Mouse (Mus musculus) neutrophil, adult 5-6 weeks (primary cell): Measurements from ENCODE around the gene Phgr1. TPM values are rescaled to one million over a fixed set of nuclear protein-coding genes. Genes with fewer than 3 reads are reported as not detected.
A peak's percentile ranks its signal among the peaks of the same experiment; 100 is the strongest.

ENCODE experiments used
- ATAC-seq: fragments of 151-379, 151-347 bp; 2 replicates; pipeline ENCODE4 v1.8.0; 2017; ENCODE audit warnings: mild to moderate bottlenecking, moderate TSS enrichment; ENCODE audit not compliant: insufficient number of reproducible peaks, poor library complexity, low FRiP score, severe bottlenecking; ENCODE audit errors: extremely low read depth
- total RNA-seq: library from RNA; stranded (forward); fragments of 200-1000 nt; gene quantifications from 2 replicates; pipeline ENCODE4 v1.2.3, GENCODE M21; 2017

Phgr1 gene
- total RNA-seq, 1 experiment from 2014 or later, result not detected

DNA sequence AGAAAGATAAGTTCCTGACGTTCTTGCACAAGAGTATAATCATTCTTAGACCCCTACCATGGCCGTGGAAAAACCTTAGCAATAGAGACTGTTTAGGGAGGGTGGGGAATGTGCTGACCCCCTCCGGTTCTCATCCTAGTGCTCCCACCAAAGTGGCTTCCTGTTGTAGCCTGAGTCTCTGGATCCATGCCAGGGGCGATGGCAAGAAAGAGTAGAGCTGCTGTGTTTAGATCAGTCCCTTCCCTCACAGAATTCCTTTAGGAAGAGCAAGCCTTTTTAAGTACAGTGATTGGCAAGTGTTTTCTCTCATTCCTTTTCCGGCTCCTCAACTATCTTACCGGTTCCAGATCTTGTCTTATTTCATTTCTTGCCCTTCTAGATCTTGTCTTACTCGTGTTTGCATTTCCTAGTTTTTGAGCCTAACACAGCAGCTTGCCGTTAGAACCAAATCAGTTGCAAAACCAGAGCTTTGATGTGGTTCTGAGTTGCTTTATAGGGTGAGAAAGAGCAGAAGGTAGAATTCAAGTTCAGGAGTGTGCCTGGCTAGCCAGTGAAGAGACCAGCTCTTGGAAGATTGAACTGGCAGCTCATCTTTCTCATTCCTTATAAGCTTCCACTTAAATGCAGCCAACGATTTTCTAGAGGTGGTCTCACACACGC lies 25.1 kb upstream of the Phgr1 start:
- ATAC-seq, result no peak

DNA sequence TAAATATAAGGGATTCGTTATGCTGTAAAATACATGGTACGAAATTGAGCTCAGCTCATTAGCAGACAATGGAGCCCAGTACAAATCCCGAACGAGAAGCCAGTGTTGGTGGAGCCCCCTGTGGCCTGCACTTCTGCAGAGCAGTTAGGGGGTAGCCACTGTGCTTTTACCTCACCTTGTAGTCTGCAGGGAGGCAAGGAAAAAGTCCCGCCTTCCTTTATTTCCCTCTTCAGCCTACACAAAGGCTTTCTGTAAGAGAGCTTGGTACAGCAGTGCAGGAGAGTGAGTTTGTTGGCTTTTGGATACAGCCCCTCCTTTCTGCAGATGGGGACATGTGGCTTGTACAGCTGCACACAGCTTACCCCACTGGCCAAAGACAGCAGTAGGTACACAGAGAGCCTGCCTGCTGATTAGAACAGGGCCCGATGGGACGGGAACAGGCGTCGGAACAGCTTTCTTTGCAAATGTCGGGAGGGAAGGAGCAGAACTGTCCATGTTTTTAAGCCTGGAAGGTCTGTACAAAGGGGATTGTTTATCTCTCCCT lies 23.2 kb upstream of the Phgr1 start:
- ATAC-seq, result no peak

DNA sequence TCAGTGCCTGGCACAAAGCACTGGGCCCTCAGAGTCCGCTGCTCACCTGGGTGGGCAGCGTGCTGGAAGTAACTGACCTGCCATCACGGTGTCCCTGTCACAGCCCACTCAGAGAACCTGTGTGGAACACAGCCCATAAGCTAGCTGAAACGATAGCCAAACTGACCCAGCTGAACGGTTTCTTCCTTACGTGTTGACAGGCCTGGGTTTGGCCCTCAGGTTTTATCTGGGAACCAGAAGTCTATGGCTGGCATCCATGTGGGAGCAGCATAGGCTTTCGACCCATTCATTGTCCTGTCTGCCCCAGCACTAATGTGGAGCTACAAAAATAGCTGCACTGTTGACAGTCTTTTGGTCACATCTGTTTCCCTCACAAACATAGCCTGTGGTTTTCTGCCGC lies 22.1 kb upstream of the Phgr1 start:
- ATAC-seq, result no peak

DNA sequence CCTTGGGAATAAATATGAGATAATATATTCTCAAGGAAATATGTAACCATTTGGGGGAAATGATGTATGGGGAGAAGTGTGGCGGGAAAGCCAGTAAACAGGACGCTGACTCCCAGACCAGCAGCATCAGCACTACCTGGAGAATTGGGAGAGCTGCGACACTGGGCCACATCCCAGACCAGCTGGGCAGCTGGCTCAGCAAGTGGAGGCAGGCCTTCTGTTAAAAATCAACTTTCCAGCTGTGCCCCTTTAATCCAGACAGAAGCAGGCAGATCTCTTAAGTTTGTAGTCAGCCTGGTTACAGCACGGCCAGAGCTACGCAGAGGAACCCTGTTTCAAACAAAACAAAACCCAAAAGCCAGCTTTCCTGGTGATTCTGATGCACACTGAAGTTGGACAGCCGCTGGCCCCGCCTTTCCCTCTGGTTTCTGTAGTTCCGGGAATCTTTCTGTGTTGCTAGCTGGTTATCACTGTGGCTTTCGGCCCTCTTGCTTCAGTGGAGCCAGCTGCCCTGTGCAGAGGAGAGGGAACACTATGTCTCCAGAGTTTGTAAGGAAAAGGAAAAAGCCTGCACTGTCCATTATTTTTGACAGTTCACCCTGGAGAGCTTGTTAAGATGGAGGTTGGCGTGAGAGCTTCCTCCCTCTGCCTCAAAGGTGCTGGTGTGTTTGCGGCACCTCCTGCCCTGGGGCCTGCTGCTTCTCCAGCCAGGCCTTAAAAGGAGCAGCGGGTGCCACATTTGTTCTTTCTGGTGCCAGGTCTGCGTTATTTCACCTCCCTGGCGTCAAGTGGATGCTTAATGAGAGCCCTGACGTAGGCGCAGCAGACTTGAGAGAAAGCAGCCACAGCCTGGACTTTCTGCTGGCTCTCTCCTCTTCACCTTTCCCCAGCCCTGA lies 20.4 kb upstream of the Phgr1 start:
- no peak for ATAC-seq

DNA sequence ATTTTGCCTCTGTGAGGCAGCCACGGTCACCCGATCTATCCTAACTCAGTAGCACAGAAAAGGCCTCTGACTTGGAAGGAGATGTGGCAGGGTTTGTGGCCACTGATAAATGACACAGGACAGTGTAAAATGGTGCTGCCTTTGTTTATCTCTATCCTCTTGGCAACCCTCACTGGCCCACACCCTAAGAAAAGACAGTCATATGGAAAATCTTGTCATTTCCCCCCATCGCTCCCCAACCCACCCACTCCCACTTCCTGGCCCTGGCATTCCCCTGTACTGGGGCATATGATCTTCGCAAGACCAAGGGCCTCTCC lies 19.8 kb upstream of the Phgr1 start:
- no peak for ATAC-seq

DNA sequence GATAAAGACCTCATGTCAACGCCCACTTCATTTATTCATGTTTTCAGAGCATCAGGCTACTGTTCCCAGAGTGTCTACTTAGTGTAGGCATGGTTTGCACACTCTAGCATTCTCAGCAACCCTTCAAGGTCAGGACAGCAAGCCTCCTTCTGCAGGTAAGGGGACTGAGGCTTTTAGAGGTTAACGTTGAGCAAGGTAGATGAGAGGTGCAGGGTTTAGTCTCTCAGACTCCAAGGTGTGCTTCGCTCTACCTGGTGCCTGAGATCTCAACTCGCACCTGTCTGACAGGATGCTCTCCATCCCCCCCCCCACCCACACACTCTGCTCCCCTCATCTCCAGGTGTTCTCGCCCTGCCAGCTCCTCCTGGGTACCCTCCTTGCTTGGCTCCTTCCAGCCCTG lies 18.4 kb upstream of the Phgr1 start:
- ATAC-seq, result no peak

DNA sequence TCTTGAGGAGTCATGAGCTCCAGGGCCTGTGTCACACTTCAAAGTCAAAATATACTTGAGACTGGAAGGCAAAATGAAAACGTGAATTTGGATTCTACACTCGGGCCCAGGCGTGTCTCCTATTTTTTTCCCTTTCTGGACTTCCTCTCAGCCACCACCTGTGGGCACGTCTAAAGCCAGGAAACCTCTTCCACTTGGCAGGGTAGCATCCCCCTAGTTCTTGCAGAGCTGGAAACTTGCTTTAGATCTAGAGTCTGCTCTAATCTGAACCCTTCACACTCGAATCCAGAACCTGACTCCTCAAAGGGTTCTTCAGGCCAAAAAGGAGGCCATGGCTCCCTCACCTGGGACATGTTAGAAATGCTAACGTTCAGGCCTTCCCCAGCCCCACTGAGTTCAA lies 17.2 kb upstream of the Phgr1 start:
- ATAC-seq, result no peak

DNA sequence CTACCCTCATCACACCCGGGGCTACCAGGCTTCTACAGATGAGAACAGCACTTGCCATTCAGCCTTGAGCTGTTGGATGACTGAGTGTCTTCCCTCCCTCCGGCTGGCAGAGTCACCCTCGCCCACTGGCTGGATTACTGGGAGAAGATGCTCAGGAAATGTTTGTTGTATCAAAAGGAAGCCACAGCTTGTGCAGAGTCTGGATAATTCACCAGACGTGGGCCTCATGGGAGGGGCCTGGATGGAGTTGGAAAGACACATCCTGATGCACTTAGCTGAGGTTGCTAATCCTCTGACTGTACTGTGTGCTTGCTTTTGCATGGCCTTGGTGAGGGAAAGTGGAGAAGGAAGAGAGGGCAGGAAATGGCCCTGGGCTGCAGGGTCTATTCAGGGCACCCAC lies 16.5 kb upstream of the Phgr1 start:
- ATAC-seq, result no peak

DNA sequence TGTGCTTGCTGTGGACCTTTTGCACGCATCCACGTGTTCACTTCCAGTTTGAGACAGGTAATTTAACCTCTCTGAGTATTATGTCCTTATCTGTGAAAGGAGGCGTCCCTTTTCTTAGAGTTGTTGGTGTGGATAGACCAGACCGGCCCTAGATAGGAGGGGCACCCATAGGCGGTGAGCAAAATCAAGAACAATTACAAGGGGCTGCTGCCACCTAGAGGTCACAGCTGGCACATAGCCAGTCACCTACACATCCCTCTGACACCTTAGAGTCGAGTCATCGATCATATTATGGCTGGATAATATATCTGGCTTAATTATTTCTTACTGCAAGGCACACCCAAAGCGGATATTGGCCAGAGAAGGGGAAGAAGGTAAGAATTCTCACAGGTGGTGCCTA lies 12.7 kb upstream of the Phgr1 start:
- peak; percentile 79 for ATAC-seq

DNA sequence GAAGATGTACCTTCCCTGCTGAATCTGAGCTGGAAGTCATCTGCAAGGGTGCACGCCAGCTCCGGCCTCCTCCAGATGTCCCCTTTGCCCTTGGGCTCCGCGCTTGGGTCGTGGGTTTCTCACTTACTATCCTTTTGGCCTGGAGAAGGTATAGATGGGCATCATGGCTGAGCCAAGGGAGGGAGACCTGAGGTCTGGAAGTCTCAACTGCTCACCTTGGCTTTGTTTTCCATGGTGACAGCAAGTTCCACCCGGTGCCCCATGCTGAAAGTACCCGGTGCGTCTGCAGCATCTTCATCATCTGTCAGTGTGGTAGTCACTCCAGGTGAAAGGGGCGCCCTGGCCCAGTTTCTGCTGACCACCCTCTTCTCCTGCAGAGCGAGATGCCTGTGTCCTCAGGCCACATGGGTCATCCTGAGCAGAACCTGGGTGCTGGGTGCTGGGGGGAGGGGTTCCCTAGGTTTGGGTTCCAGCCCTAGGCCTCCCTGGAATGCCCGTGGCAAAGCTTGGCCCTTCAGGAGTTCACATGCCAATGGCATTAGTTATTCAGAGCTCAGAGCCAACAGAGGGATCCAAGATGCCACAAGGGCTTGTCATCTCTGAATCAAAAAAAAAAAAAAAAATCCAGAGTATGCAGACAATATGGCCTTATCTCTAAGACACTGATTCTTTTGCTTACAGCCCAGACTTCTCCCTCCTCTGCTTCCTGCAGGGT lies 12.1 kb upstream of the Phgr1 start:
- no peak for ATAC-seq

DNA sequence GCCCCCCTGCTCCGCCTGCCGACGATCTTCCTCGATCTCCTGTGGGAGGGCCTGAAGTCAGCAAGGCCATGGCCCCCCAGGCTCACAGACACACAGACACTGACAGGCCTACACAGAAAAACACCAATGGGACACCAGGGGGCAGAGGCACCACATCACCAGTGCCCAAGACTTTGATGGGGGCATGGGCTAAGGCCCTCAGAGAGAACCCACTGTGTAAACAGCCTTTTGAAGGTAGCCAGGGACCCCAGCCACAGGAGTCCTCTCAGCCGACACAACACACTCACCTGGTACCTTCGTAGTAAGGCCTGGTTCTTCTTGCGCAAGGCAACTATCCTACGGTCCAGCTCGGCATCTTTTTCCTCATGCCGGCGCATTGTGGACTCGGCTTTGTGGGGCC lies 11.2 kb upstream of the Phgr1 start:
- no peak for ATAC-seq

DNA sequence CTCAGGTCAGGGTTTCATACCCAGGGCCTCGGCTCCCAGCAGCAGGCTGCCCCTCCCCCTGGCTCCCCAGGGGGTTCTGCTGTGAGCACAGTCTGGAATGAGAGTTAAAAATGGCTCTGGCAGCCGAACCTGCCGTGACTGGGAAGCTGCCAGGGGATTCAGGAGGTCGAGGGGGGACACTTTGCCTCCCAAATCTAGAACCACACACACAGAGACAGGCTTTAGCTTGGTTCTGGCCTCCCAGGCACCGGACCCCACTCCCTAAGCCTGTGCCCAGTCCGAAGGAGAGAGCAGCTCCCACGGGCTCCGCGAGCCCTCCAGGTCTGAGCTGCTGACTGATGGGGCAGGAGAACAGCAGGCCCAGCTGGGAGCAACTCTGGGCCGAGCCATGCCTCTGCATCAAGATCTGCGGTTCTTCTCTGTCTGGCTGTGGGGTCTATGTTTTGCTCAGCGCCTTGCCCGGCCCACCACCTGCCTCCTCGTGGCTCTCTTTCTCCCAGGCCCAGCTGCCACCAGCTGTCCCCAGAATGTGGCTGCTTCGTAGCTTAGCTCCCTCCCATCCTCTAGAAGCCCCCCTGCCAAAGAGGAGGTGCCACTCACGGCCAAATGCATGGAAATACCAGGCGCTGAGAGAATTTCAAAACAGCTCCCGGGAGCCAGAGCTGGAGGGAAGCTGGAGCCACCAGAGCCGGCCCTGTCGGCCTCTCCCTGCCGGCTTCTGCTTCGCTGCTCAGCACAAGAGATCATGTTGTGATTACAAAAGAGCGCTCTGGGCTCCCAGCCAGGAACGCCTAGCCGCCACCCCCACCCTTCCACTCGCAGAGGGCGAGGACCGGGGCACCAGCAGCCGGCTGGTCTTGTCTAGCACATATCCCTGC lies 10.4 kb upstream of the Phgr1 start, which contains the start of gene Ccdc9b:
Ccdc9b (minus strand) TSS at position 756 of the 878 bp plus-strand sequence.
- no peak for ATAC-seq

DNA sequence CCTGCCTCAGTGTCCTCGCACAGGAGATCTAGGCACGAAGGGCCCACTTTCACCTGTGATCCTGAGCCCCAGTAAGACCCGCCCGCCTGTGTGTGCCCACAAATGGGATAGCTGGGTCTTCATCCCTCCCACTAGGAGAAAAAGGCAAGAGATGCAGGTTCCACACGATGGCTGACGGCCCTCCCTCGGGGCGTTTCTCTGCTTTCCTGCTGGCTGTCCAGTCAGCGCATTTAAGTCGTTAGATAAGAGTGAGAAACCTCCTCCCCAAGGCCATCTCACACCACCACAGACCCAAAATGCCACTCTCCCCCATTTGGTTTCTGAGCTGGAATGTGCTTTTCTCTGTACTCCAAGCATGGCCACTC lies 9.8 kb upstream of the Phgr1 start:
- no peak for ATAC-seq

DNA sequence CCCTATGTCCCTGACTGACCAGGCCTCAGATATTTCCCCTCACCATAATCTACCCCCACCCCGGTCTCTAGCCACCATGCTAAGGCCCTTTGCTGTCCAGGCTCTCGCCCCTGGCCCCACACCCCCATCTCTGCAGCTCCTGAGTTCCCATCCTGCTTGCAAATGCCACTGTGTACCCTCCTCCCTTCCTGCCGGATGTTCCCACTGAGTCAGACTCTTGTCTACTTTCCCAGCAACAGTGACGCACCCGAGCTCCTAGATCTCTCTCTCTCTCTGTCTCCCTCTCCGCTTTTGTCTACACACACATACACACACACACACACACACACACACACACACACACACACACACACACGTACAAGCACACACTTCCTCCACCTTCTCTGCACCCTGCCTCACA lies 9.1 kb upstream of the Phgr1 start:
- ATAC-seq, result no peak

DNA sequence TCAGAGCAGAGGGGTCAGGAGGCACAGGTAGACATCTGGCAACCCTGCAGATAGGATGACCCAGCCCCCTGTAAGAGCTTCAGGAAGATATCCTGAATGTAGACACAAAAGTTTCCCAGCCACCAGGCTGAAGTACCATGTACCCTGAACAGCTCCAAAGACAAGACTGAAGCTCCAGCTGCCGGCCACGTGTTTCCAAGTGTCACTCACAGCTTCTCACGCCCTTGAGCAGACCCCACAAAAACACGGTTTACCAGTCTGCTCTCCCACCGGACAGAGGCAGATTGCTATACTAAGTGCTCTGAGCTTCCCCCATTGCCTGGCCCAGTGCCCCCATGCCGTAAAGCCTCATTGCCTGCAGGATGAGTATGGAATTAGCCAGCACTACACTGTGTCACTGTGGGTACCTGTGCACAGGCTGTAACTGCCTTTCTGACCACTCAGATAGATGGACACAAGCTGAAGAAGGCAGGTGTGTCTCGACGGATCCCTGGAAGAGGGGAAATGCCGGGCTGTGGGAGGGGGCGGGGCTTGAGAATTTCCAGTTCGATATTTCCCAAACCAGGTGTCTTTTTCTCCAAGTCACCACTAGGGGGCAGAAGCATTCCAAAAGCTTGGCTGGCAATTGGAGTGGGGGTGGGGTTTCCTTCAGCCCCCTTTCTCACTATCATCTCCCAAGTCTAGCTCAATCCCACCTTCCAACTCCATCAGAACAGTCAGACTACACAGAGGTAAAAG lies 8.3 kb upstream of the Phgr1 start:
- ATAC-seq, result no peak

DNA sequence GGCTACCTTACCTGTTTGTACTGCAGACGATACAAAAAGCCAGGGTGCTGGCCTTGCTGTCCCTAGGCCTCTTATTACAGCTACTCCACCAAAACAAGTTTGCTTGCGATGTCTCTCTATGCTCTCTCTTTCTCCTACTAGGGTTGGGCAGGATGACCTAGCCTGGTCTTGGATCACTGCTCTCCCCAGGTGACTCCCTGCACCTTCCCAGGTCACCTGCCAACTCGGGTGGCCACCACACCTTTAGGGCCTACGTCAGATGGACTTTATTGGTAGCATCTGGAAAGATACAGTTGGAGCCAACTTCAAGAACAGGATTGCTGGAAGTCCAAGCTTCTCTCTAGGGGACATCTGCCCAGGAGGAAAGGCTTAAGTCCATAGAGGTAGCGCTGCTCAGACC lies 7.7 kb upstream of the Phgr1 start:
- ATAC-seq, result no peak

DNA sequence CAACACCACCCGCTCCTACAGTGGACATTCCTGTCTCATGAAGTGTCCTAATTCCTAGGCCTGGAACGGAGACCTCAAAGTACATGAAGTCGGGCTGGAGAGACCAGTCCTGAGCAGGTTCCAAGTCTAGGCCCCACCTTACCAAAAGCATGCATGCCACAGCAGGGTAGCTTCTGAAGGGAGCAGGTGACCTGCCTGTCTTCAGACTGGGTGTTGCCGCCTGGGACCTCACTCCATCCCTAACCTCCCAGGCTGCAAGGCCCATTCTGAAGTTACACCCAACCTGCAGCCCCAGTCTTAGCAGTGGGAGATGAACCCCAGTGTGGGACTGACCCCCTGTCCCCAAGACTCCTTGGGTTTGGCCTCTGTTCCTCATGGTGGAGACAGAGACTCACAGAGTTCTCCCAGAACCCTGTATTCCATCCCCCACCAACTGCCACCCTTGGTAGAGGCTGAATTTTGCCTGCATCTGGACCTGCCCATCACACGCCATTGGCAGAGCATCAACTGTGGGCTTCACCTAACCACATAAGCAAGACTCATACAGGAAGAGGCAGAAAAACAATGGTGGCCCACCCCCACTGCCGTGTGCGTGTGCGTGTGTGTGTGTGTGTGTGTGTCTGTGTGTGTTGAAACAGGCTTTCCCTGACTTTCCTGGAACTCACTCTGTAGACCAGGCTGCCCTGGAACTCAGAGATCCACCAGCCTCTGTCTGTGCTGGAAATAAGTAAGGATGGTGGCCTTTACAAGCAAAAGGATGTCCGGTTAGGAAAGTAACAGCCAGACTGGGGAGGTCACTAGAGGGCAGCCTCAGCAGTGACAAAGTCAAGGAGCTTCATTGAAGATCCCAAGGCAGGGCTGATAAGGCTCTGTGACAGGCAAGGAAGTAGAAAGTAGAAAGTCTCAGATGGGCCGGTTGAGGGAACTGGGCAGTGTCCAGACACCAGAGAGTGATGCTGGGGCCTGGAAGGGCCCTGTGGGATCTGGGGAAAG lies 6.2 kb upstream of the Phgr1 start:
- ATAC-seq, result no peak
